Mouse (Mus musculus): ENCODE measurements around the gene Phf3.

DNA sequence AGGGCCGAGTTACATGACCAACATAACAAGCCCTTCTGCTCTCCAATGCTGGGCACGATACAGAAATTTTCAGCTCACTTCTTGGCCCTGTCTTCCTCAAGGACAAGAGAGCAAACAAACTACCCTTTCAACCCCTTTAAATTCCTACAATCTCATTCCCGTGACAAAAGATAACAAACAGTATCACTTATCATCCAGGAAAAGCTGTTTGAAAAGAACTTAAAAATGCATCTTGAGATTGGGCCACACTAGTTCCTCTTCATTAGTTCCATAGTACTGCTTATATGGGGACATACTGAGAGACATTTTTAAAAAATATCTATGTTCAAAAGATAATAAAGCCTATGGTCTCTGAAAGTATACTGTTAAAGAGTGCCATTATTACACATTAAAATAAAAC is 23.8 kb downstream of the Phf3 start:
- TF ChIP-seq POLR2A (IDR thresholded peaks at IDR 0.05; ENCODE audit: control insufficient read depth, extremely low read depth, insufficient read depth, low read length, poor library complexity) (no peak), CTCF (IDR thresholded peaks at IDR 0.05; ENCODE audit: borderline replicate concordance, control insufficient read depth, extremely low read depth, insufficient read depth, low read length, poor library complexity) (no peak)
